Mouse (Mus musculus): ENCODE data around the gene Gm4847. TPM values are rescaled to one million over a fixed set of nuclear protein-coding genes. Genes with fewer than 3 reads are reported as not detected.

The Gm4847 gene
- not detected in 2 replicates for total RNA-seq (2017)

- no peak for ATAC-seq (ENCODE audit: extremely low read depth, insufficient number of reproducible peaks, low FRiP score, poor library complexity, severe bottlenecking)
Observed at GRCm38 (mm10) chr1:166647593-166647992, at the start of gene Gm4847. Gene Gm4847 (minus strand): TSS chr1:166647693.

- no peak for ATAC-seq (ENCODE audit: extremely low read depth, insufficient number of reproducible peaks, low FRiP score, poor library complexity, severe bottlenecking)
Observed at GRCm38 (mm10) chr1:166681745-166682144, 34.3 kb upstream of the Gm4847 start, which contains the start of gene Fmo9. Gene Fmo9 (minus strand): TSS chr1:166681845.

GRCm38 (mm10) chr1:166669264-166669663, 21.8 kb upstream of the Gm4847 start:
- ATAC-seq (ENCODE audit: extremely low read depth, insufficient number of reproducible peaks, low FRiP score, poor library complexity, severe bottlenecking): no peak

- no peak for ATAC-seq (ENCODE audit: extremely low read depth, insufficient number of reproducible peaks, low FRiP score, poor library complexity, severe bottlenecking)
Observed at GRCm38 (mm10) chr1:166660800-166661199, 13.3 kb upstream of the Gm4847 start.

Other genes with a start within 250 kb of the Gm4847 start
- gene Pogk, start 237.8 kb downstream of the Gm4847 start, total RNA-seq (2017): 2.0 and 2.6 TPM in 2 replicates
- not detected in 2 replicates for gene Gm4846, start 150.1 kb downstream of the Gm4847 start, total RNA-seq (2017)
- not detected in 2 replicates for gene Fmo9, start 34.2 kb upstream of the Gm4847 start, total RNA-seq (2017)